Mouse (Mus musculus) gonadal fat pad, adult 2 months (tissue): ENCODE results near the gene Akr1e1. TPM values are rescaled to one million over a fixed set of nuclear protein-coding genes. Genes with fewer than 3 reads are reported as not detected.
"Not testable (repeated sequence)": the region's sequence is repeated elsewhere in the genome, so short reads cannot be mapped to it uniquely, and the experiment has no call there.

Experiments used
- DNase-seq: peaks from one replicate; pipeline ENCODE4 v3.0.0-alpha.2; 2012; ENCODE audit warnings: low read depth
- polyA plus RNA-seq: library from polyadenylated mRNA; depleted of rRNA; stranded (reverse); fragments of >200 nt; gene quantifications from 2 replicates; pipeline ENCODE4 v1.2.3, GENCODE M21; 2012; rRNA removed

Gene Akr1e1
- 4.2 and 5.7 TPM in 2 replicates for polyA plus RNA-seq

DNA sequence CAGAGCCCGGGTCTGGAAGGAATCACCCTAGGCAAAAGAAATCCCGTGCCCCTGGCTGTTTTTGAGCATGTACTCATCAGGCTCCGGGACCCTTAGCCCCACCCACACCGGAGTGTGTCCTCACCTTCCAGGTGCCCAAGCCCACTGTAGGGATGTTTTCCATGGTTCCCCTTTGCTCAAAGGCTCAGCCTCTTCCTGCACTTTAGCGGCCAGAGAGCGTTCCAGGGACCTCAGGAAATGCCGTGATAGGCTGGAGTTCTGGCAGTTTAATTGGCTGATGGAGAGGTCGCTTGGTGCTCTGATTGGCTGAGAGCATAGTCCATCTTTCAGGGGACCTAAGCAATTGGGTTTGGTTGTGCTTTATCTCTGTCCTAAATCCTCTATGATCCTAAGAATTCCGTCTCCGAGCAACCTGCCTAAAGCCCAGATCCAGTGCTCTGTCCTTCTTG, at the start of gene Akr1e1:
TSS of gene Akr1e1 (minus strand) at position 214 of the 449 bp plus-strand sequence.
- DNase-seq, result peak; percentile 89

DNA sequence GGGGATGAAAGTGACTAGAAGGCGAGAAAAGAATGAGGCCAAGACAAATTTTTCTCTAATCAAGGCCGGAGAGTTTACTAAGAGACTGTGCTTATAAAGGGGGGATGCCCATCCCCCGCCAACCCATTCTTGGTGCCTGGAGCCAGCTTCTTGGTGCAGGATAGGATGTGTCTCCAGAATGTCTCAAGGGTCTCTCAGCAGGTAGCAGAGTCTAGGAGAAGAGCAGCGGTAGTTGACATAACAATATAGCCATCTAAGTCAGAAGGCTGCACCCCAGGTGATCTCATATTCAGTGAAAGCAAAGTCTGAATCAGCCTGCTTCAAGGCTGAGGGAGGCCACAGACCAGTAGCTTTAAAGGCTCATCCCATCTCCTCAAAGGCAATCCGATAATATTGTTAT, 49.4 kb upstream of the Akr1e1 start:
- DNase-seq, result no peak

DNA sequence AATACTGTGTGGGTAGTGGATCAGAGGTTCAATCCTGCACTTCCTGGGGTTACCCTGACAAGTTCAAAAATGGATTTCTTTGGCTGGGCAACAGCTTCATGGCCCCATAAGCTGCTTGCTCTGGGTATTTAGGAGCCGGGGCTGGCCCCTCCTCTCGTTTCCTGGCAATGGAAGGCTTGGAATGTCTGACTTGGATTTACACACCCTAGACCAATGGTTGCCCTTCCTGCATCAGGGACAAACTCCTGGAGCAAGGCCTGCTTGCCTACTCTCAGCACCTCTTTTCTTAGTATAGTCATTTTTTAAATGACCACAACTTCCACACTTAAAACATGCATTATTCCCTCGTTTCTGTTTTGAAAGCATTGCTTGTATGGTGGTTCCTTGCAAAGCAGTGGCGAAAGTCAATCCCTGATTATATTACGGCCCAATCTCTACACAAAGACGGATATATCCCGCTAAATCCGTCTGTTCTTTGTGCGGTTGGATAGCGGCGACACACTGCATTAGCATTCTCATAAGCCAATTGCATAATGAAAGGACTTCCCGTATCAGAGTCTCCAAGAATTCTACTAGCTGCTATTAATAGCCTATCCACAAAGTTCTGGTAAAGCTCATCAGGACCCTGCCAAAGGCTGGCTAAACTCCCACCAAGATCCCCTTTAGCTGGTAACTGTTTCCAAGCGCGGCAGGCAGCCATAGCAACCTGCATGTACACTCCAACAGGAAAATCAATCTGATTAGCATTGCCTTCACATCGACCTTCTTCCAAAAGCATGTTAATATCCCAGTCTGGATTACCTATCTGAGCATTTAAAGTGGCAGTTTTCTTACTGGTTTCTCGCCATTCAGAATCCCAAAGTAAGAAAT, 47.5 kb upstream of the Akr1e1 start:
- DNase-seq, result no peak

DNA sequence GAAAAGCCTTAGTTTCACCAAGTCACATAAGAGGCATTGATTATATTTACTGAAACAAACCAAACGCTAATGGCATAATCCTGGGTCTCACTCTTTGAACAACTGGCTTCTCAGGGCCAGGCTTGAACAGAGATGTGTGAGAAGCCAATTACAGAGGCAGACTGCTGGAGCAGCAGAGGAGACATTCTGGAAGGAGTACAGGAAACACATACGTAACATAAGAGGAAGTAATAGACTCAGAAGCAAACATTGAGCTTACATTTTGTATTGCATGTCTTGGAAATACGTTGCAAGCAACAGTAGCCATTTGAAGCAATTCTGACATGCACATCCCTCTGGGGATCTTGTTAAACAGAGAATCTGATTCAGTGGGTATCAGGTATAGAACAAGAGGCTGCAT, 41.2 kb upstream of the Akr1e1 start:
- no peak for DNase-seq

DNA sequence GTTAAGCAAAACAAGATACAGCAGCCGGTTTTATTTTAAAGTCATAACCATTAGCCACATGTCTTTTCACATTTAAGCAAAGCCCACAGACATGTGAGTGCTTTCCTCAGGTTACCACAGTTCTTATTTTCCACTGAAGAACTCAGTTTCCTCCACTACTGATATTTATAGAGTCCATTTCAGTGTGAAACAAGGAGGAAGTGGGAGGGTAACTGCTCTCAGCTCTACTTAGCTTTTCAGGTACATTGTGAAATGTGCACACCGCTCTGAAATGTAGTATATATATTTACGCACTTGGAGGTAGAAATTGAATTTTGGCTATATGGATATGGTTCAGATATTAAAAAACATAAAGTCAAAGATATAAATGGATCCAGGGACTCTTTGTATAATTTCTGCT, 36.3 kb upstream of the Akr1e1 start:
- no peak for DNase-seq

DNA sequence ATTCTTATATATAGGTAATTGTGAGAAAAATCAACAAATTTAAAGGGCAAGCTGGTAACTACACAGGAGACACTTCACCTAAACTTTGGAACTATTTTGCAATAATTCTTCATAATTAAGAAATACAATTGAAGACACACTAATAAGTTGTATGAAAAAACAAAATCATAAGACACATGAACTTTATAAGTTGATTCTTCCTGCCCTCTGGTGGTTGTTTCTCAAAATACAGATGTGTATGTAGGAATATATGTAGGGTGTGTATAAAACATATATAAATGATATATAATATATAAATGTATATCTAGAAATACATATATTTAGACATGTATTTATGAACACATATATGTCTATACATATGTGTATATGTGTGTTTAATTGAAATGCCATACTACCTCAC, 1.9 kb upstream of the Akr1e1 start:
- no peak for DNase-seq

DNA sequence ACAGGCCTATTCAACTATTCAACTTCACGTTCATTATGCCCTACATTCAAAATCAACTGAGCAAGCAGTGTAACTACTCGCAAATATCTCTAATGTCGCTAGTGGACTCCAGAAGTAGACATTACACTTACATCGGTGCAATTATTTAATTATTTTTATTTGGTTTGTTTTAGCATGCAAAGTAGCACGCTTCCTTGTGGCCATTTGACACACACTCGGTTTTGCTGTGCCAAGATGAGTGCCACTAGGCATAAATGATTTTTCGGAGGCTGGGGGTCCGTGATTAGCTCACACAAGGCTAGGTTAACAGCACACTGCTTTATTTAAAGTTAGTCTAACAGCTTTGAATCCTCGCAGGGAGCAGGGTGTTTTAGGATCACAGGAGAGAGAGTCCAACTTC, 444 bp downstream of the Akr1e1 start:
- DNase-seq, result no peak

DNA sequence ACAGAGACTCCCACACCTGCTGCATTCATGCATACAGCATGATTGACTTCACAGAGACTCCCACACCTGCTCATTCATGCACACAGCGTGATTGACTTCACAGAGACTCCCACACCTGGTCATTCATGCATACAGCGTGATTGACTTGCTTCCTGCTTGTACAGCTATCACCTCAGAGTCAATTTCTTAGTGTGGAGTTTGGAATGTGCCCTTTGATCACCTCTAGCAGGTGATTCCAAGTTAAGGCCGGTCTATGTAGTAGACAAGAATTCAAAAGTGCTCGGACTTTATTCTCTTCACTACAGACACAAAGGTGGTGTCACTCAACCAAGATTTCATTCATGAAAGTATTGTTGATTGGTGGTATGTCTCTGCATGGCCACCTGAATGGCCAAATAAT, 2.2 kb downstream of the Akr1e1 start:
- DNase-seq, result no peak

DNA sequence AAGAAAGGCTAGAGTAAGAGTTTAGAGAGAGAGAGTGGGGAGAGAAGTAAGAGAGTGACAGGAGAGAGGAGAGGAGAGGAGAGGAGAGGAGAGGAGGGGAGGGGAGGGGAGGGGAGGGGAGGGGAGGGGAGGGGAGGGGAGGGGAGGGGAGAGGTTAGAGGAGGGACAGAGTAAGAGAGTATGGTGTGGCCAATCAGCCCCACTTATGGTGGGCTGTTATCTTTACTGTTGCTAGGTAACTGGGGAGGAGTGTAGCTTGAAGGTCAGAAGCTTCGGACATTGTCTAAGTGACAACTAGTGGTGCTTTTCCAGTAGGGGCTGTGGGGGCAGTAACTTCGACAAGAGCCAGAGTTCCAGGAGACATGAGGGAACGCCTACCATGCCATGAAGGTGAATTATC, 5.5 kb downstream of the Akr1e1 start:
- not testable (repeated sequence) for DNase-seq

DNA sequence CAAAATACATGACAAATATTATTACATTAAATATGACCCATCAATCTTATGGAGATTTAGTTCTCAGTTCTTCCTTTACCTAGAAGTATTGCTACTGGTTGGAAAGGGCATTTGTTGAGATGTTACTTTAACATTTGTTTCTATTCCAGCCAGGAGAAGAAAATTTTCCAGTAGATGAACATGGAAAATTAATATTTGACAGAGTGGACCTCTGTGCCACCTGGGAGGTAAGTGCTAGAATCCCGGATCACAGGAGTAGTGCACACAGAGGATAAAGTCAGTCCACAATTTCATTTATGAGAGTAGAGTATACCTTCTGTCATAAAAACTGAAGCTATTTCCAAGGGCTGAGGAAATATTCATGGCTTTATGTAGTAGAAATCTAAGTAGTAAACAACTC, 32.1 kb downstream of the Akr1e1 start:
- DNase-seq, result no peak

DNA sequence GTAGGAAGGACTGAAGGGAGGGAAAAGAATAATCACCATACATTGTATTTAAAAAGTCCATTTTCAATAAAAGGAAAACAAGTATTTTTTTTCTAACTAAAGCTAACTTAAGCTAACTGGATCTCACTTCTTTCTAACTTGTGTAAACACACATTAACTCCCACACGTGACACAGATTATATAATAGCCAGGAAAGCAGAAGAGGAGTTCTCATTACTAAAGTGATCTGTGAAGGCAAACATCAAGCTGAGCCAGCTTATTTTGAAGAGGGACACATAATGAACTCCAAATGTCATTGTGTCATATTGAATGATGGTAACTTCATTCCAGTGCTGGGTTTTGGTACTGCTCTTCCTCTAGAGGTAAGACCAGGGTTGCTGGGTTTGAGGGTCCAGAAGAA, 35.1 kb downstream of the Akr1e1 start, which contains the start of gene Akr1c21:
TSS of gene Akr1c21 (plus strand) at position 205 of the 400 bp plus-strand sequence.
- DNase-seq, result no peak

DNA sequence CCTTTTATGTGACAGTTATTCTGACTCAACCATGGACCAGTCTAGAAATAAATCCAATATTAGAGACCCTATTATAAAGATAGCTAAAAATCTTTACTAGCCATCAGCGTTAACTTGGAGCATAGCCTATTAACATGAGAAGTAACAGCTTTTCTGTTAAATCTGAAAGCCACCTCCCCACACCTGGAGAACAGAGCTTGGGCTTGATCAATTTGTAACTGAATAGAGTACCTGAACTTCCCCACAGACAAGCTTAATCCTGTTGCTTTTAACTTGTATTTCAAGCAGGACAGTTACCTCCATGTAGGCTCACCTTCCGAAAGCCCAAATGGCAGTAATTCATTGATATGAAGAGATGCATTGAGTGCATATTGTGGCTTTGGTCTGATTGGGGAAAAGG, 43.0 kb downstream of the Akr1e1 start:
- no peak for DNase-seq

DNA sequence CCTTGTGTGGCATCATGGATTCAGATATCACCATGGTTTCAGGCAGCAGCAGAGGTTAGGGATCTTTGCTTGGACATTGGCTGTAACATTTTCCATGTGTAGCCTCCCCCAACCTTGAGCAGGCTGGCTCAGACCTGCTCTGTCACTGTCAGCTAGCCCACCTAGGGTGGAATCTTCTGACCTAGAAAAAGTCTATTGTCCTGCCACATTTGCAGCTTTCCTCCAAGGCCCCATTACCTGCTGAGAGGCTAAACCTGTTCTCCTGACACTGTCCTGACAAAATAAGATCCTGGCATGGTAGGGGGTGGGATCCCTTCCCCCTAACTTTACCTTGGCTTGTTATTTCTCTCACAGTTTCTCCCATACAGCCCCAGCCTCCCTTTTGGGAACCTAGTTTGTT, 48.5 kb downstream of the Akr1e1 start:
- DNase-seq, result no peak

DNA sequence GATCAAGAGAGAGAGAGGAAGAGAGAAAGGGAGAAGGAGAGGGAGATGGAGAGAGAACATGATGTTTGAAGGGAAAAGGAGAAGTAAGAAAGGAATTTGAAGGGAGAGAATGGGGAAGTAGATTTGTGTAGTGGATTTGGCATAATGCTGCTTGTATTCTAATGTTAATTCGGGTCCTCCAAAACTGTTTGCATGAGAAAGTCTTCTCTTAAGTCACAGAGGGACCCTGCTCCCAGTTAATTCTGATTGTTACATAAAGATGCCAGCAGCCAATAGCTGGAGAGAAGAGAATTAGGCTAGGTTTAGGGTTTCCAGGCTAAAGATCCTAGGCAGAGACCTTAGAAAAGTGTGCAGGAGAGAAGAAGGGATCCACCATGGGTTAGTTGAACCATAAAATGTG, 49.8 kb downstream of the Akr1e1 start:
- DNase-seq, result no peak

Other genes starting within 250 kb of the Akr1e1 start
- 0.11 TPM in 1 of 2 replicates, not detected in the other for gene Akr1c6, start 174.9 kb downstream of the Akr1e1 start, polyA plus RNA-seq
- gene Akr1c20, start 85.8 kb downstream of the Akr1e1 start, polyA plus RNA-seq, result not detected in 2 replicates
- gene Akr1c21, start 35.1 kb downstream of the Akr1e1 start, polyA plus RNA-seq, result not detected in 2 replicates